Mouse (Mus musculus) heart, embryonic 13.5 days (tissue): Measurements from ENCODE around the gene Spata31d1d. TPM values are rescaled to one million over a fixed set of nuclear protein-coding genes. Genes with fewer than 3 reads are reported as not detected.
"Not testable (repeated sequence)": the region's sequence is repeated elsewhere in the genome, so short reads cannot be mapped to it uniquely, and the experiment has no call there.

Source experiments
- ATAC-seq: fragments of 200-750 bp; cut with Nextera tagmentation; 2 replicates; pipeline ENCODE4 v1.8.0; 2017; ENCODE audit warnings: moderate TSS enrichment; ENCODE audit not compliant: insufficient number of reproducible peaks, low FRiP score, low TSS enrichment; ENCODE audit errors: extremely low read depth
- H3K27ac ChIP-seq: fragments of 300-500 bp; sonication (generic); replicated peaks from 2 replicates; pipeline ENCODE4 v1.5.1; 2015; ENCODE audit warnings: moderate library complexity, mild to moderate bottlenecking, inconsistent platforms
- H3K27me3 ChIP-seq: fragments of 300-500 bp; sonication (generic); replicated peaks from 2 replicates; pipeline ENCODE4 v1.6.1; 2015; ENCODE audit warnings: mild to moderate bottlenecking, inconsistent platforms
- H3K36me3 ChIP-seq: fragments of 300-500 bp; sonication (generic); 2 replicates; pipeline ENCODE4 v1.6.1; 2015; ENCODE audit warnings: mild to moderate bottlenecking, inconsistent platforms
- H3K4me1 ChIP-seq: fragments of 300-500 bp; sonication (generic); 2 replicates; pipeline ENCODE4 v1.6.1; 2015; ENCODE audit warnings: inconsistent platforms
- H3K4me2 ChIP-seq: fragments of 300-500 bp; sonication (generic); 2 replicates; pipeline ENCODE4 v1.6.1; 2015; ENCODE audit warnings: inconsistent platforms, mild to moderate bottlenecking, moderate library complexity
- H3K4me3 ChIP-seq: fragments of 300-500 bp; sonication (generic); 2 replicates; pipeline ENCODE4 v1.5.1; 2015; ENCODE audit warnings: moderate library complexity, mild to moderate bottlenecking, inconsistent platforms
- H3K9ac ChIP-seq: fragments of 300-500 bp; sonication (generic); 2 replicates; pipeline ENCODE4 v1.6.1; 2015; ENCODE audit warnings: inconsistent platforms, mild to moderate bottlenecking, moderate library complexity
- H3K9me3 ChIP-seq: fragments of 300-500 bp; sonication (generic); 2 replicates; pipeline ENCODE4 v1.6.1; 2016; ENCODE audit warnings: inconsistent platforms
- WGBS: fragments of 180-500 bp; shearing (Covaris S2); methylation state at CpG from one replicate; pipeline ENCODE4 v1.1.7; 2015; ENCODE audit warnings: mixed read lengths; 5-methylcytosine and 5-hydroxymethylcytosine counted together
- polyA plus RNA-seq: library from polyadenylated mRNA; unstranded; fragments of >200 nt; fragmentation: Nextera tagmentation; extraction: Ambion mirVana; gene quantifications from 2 replicates; pipeline ENCODE4 v1.2.1, GENCODE M21; 2015

Gene Spata31d1d
- polyA plus RNA-seq, 1 experiment from 2014 or later: not detected

- peak overlapping the region; percentile 26; the same call in 1 of the 2 replicates for H3K4me2 ChIP-seq
- peak overlapping the region; percentile 50; the same call in 1 of the 2 replicates for H3K9ac ChIP-seq
- peaks cover 15% of the 10 kb centered on the region for H3K4me1 ChIP-seq
- no peaks in the 10 kb centered on the region for H3K36me3 ChIP-seq
- peak; percentile 61 for ATAC-seq
- H3K9me3 ChIP-seq: no peaks in the 10 kb centered on the region
- H3K4me3 ChIP-seq: no peak overlapping the region
- H3K27me3 ChIP-seq: peaks cover 20% of the 10 kb centered on the region; the same call in 1 of the 2 replicates
- no peak overlapping the region for H3K27ac ChIP-seq
- 13% methylated on average over 7 of the region's 7 CpGs for WGBS
These were observed 3.0 kb downstream of the Spata31d1d start for GRCm38 (mm10) chr13:59728378-59729093.

GRCm38 (mm10) chr13:59726139-59726867, 5.2 kb downstream of the Spata31d1d start:
- Histone ChIP-seq H3K36me3 (no peaks in the 10 kb centered on the region), H3K27ac (no peak overlapping the region), H3K4me3 (peak overlapping the region; percentile 37), H3K27me3 (peaks cover 20% of the 10 kb centered on the region; the same call in 1 of the 2 replicates), H3K4me2 (peak overlapping the region; percentile 65), H3K9ac (peak overlapping the region; percentile 66), H3K4me1 (peaks cover 15% of the 10 kb centered on the region), H3K9me3 (no peaks in the 10 kb centered on the region)
- ATAC-seq: no peak
- WGBS: 19% methylated on average over 29 of the region's 29 CpGs

- H3K9me3 ChIP-seq, H3K9ac ChIP-seq, H3K27ac ChIP-seq, H3K36me3 ChIP-seq, H3K27me3 ChIP-seq, ATAC-seq, H3K4me2 ChIP-seq, H3K4me3 ChIP-seq: not testable (repeated sequence)
- peaks cover 20% of the 10 kb centered on the region for H3K4me1 ChIP-seq
- 70% methylated on average over 1 of the region's 1 CpGs for WGBS
These were observed 9.5 kb downstream of the Spata31d1d start for GRCm38 (mm10) chr13:59722089-59722488.

GRCm38 (mm10) chr13:59719475-59719874, 12.1 kb downstream of the Spata31d1d start:
- H3K4me2 ChIP-seq: no peak overlapping the region
- WGBS: 87% methylated on average over 1 of the region's 1 CpGs
- ATAC-seq: no peak
- H3K36me3 ChIP-seq: no peaks in the 10 kb centered on the region
- H3K9ac ChIP-seq: no peak overlapping the region
- peak overlapping the region; percentile 12; the same call in 1 of the 2 replicates for H3K27ac ChIP-seq
- no peaks in the 10 kb centered on the region for H3K9me3 ChIP-seq
- peaks cover 3% of the 10 kb centered on the region for H3K27me3 ChIP-seq
- peaks cover 11% of the 10 kb centered on the region for H3K4me1 ChIP-seq
- H3K4me3 ChIP-seq: no peak overlapping the region

DNA sequence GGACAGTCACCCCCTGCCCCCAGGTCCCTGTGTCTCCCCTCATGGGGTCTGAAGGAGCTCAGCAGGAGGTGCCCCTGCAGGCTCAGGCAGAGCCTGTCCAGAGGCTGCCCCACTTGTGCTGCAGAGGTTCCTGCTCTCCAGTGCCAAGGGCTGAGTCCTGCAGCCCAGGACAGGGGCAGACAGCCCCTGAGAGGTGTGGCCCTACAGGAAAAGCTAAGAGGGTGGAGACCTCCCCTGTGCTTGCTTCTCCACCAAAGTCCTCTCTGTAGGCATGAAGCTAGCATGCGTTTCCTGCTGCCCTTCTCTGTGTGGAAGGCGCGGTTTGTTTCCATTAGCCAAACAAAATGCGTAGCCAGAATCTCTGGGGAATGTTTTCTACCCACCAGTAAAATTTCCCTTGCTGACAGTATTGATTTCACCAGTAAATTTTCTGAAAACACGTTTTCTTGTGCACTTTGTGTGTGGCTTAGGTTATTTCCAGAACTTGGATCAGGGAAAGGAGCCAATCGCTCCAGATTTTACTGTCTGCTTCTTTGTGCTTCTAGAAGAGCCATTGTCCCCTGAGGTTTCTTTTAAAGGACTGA, 12.6 kb downstream of the Spata31d1d start:
- Histone ChIP-seq H3K4me1 (peaks cover 11% of the 10 kb centered on the region), H3K27ac (peak overlapping the region; percentile 12; the same call in 1 of the 2 replicates)
- not testable (repeated sequence) for H3K36me3 ChIP-seq, H3K27me3 ChIP-seq, H3K4me3 ChIP-seq, ATAC-seq, H3K9me3 ChIP-seq, H3K4me2 ChIP-seq, H3K9ac ChIP-seq
- 32% methylated on average over 6 of the region's 6 CpGs for WGBS

DNA sequence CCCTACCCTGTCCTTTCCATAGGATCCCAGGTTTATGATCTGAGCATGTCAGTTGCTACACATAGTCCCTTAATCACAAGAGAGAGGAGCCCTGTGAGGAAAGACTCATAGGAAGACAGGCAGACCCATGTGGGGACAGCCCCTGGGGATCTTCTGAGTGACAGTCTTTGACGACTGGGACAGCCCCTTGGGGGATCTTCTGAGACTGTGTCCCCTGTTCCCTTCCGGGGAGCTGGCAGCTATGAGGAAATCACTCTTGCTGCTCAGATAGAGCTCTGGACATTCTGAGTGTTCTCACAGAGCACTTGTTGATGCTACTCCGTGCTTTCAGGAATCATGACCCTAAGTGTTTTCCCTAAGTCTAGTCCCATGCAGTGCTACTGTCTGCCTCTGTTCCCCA, 17.8 kb downstream of the Spata31d1d start:
- no peak for ATAC-seq
- Histone ChIP-seq H3K4me3 (no peak overlapping the region), H3K9ac (no peak overlapping the region), H3K4me2 (no peak overlapping the region), H3K9me3 (no peaks in the 10 kb centered on the region), H3K27ac (no peak overlapping the region), H3K36me3 (no peaks in the 10 kb centered on the region), H3K27me3 (peaks cover 18% of the 10 kb centered on the region), H3K4me1 (0 out of 2 replicates have a peak, but pooled peaks cover 3% of the 10 kb centered on the region)
- WGBS: 36% methylated on average over 3 of the region's 3 CpGs

GRCm38 (mm10) chr13:59711984-59712383, 19.6 kb downstream of the Spata31d1d start, which contains the start of gene Spata31d1b:
Gene Spata31d1b, plus strand, starts transcription at chr13:59712284.
- WGBS: 77% methylated on average over 3 of the region's 3 CpGs
- H3K36me3 ChIP-seq, H3K27ac ChIP-seq, ATAC-seq, H3K9me3 ChIP-seq, H3K4me1 ChIP-seq, H3K9ac ChIP-seq, H3K4me3 ChIP-seq, H3K4me2 ChIP-seq: not testable (repeated sequence)
- H3K27me3 ChIP-seq: peaks cover 18% of the 10 kb centered on the region

- no peak within 1 kb of the TSS for H3K4me2 ChIP-seq
- ATAC-seq: no peak
- H3K27me3 ChIP-seq: peaks cover 16% of the 10 kb centered on the region
- no peak within 1 kb of the TSS for H3K9ac ChIP-seq
- no peaks in the 10 kb centered on the region for H3K36me3 ChIP-seq
- WGBS: 84% methylated on average over 15 of the region's 15 CpGs
- H3K4me1 ChIP-seq: no peaks in the 10 kb centered on the region
- H3K27ac ChIP-seq: no peak within 1 kb of the TSS
- H3K4me3 ChIP-seq: no peak within 1 kb of the TSS
- no peaks in the 10 kb centered on the region for H3K9me3 ChIP-seq
These were observed 21.3 kb downstream of the Spata31d1d start, which contains the start of gene Spata31d1a for GRCm38 (mm10) chr13:59710230-59710629. Gene Spata31d1a, minus strand, starts transcription at chr13:59710330.

- no peak overlapping the region for H3K4me3 ChIP-seq
- H3K36me3 ChIP-seq: no peaks in the 10 kb centered on the region
- peak overlapping the region; percentile 23; the same call in 1 of the 2 replicates for H3K4me2 ChIP-seq
- ATAC-seq: no peak
- H3K9me3 ChIP-seq: no peaks in the 10 kb centered on the region
- no peak overlapping the region for H3K27ac ChIP-seq
- peaks cover 10% of the 10 kb centered on the region for H3K4me1 ChIP-seq
- peaks cover 20% of the 10 kb centered on the region for H3K27me3 ChIP-seq
- no peak overlapping the region for H3K9ac ChIP-seq
- 31% methylated on average over 12 of the region's 12 CpGs for WGBS
These were observed 27.0 kb downstream of the Spata31d1d start for GRCm38 (mm10) chr13:59704562-59704961.

- no peak overlapping the region for H3K9ac ChIP-seq
- WGBS: 72% methylated on average over 12 of the region's 12 CpGs
These were observed 28.0 kb downstream of the Spata31d1d start for GRCm38 (mm10) chr13:59703514-59703913.

GRCm38 (mm10) chr13:59700137-59700536, 31.4 kb downstream of the Spata31d1d start:
- H3K27me3 ChIP-seq: peaks cover 20% of the 10 kb centered on the region
- H3K4me1 ChIP-seq: peaks cover 10% of the 10 kb centered on the region
- not testable (repeated sequence) for H3K9me3 ChIP-seq, H3K36me3 ChIP-seq, H3K9ac ChIP-seq, H3K4me2 ChIP-seq, ATAC-seq, H3K27ac ChIP-seq, H3K4me3 ChIP-seq
- WGBS: 73% methylated on average over 1 of the region's 1 CpGs

More at GRCm38 (mm10) chr13:59703514-59703913, 28.0 kb downstream of the Spata31d1d start:
- Histone ChIP-seq H3K27me3 (peaks cover 20% of the 10 kb centered on the region), H3K4me1 (peaks cover 10% of the 10 kb centered on the region), H3K9me3 (no peaks in the 10 kb centered on the region), H3K27ac (no peak overlapping the region), H3K4me2 (no peak overlapping the region), H3K36me3 (no peaks in the 10 kb centered on the region), H3K4me3 (no peak overlapping the region)
- no peak for ATAC-seq
